Mouse (Mus musculus): ENCODE results near the gene Marc2. TPM values are rescaled to one million over a fixed set of nuclear protein-coding genes. Genes with fewer than 3 reads are reported as not detected.
A peak's percentile ranks its signal among the peaks of the same experiment; 100 is the strongest.

Gene Marc2
- polyA plus RNA-seq, 1 experiment from 2014 or later: 152 TPM

GRCm38 (mm10) chr1:184778157-184778556 is 68.1 kb downstream of the Marc2 start:
- H3K4me3 ChIP-seq (ENCODE audit: low read depth, low read length): no peak overlapping the region
- no peaks in the 10 kb centered on the region for H3K9me3 ChIP-seq (ENCODE audit: low read depth, low read length)
- H3K36me3 ChIP-seq (ENCODE audit: insufficient read depth): no peaks in the 10 kb centered on the region
- H3K27me3 ChIP-seq (ENCODE audit: insufficient read depth, low read length): peaks cover 21% of the 10 kb centered on the region
- ATAC-seq (ENCODE audit: insufficient read depth) (no peak), DNase-seq (no peak)
- H3K27ac ChIP-seq (ENCODE audit: low read depth): no peak overlapping the region
- no peak for TF ChIP-seq CTCF (IDR thresholded peaks at IDR 0.05; ENCODE audit: low read depth)
- WGBS: 90% methylated on average over 6 of the region's 6 CpGs
- peaks cover 13% of the 10 kb centered on the region for H3K4me1 ChIP-seq (ENCODE audit: insufficient read depth)
- H3K9ac ChIP-seq: no peak overlapping the region
- no peak overlapping the region for H3K4me2 ChIP-seq

- no peak overlapping the region for H3K4me3 ChIP-seq (ENCODE audit: low read depth, low read length)
- peaks cover 6% of the 10 kb centered on the region; the same call in 1 of the 2 replicates for H3K4me1 ChIP-seq (ENCODE audit: insufficient read depth)
- no peak for DNase-seq
- TF ChIP-seq CTCF (IDR thresholded peaks at IDR 0.05; ENCODE audit: low read depth): peak; percentile 38
- H3K4me2 ChIP-seq: no peak overlapping the region
- H3K9me3 ChIP-seq (ENCODE audit: low read depth, low read length): no peaks in the 10 kb centered on the region
- peaks cover 21% of the 10 kb centered on the region for H3K27me3 ChIP-seq (ENCODE audit: insufficient read depth, low read length)
- H3K9ac ChIP-seq: no peak overlapping the region
- no peaks in the 10 kb centered on the region for H3K36me3 ChIP-seq (ENCODE audit: insufficient read depth)
- WGBS: 27% methylated on average over 22 of the region's 22 CpGs
- no peak overlapping the region for H3K27ac ChIP-seq (ENCODE audit: low read depth)
- no peak for ATAC-seq (ENCODE audit: insufficient read depth)
These were observed 69.0 kb downstream of the Marc2 start for GRCm38 (mm10) chr1:184777061-184777795.

- H3K27me3 ChIP-seq (ENCODE audit: insufficient read depth, low read length): peaks cover 21% of the 10 kb centered on the region
- no peaks in the 10 kb centered on the region for H3K9me3 ChIP-seq (ENCODE audit: low read depth, low read length)
- ATAC-seq (ENCODE audit: insufficient read depth) (no peak), DNase-seq (no peak)
- no peak overlapping the region for H3K27ac ChIP-seq (ENCODE audit: low read depth)
- TF ChIP-seq CTCF (IDR thresholded peaks at IDR 0.05; ENCODE audit: low read depth): no peak
- no peaks in the 10 kb centered on the region for H3K4me1 ChIP-seq (ENCODE audit: insufficient read depth)
- no peak overlapping the region for H3K4me3 ChIP-seq (ENCODE audit: low read depth, low read length)
- 57% methylated on average over 9 of the region's 9 CpGs for WGBS
- H3K4me2 ChIP-seq: no peak overlapping the region
- H3K9ac ChIP-seq: no peak overlapping the region
- no peaks in the 10 kb centered on the region for H3K36me3 ChIP-seq (ENCODE audit: insufficient read depth)
These were observed 71.0 kb downstream of the Marc2 start for GRCm38 (mm10) chr1:184775289-184775688.

- 0 out of 2 replicates have a peak, but pooled peaks have one; percentile 37 for ATAC-seq (ENCODE audit: insufficient read depth)
These were observed 74.4 kb downstream of the Marc2 start for GRCm38 (mm10) chr1:184771891-184772249.

GRCm38 (mm10) chr1:184771202-184771890 is 74.9 kb downstream of the Marc2 start:
- Histone ChIP-seq H3K27me3 (ENCODE audit: insufficient read depth, low read length) (peaks cover 8% of the 10 kb centered on the region), H3K4me1 (ENCODE audit: insufficient read depth) (no peaks in the 10 kb centered on the region), H3K36me3 (ENCODE audit: insufficient read depth) (no peaks in the 10 kb centered on the region), H3K9ac (no peak overlapping the region), H3K9me3 (ENCODE audit: low read depth, low read length) (no peaks in the 10 kb centered on the region), H3K4me3 (ENCODE audit: low read depth, low read length) (no peak overlapping the region), H3K27ac (ENCODE audit: low read depth) (no peak overlapping the region), H3K4me2 (peak overlapping the region; percentile 40)
- WGBS: 9% methylated on average over 18 of the region's 18 CpGs
- peak; percentile 88 for TF ChIP-seq CTCF (IDR thresholded peaks at IDR 0.05; ENCODE audit: low read depth)
- ATAC-seq (ENCODE audit: insufficient read depth): peak; percentile 69; the same call in 1 of the 2 replicates
- DNase-seq: peak; percentile 94

More at GRCm38 (mm10) chr1:184771891-184772249, 74.4 kb downstream of the Marc2 start:
- no peaks in the 10 kb centered on the region for H3K36me3 ChIP-seq (ENCODE audit: insufficient read depth)
- H3K27me3 ChIP-seq (ENCODE audit: insufficient read depth, low read length): peaks cover 12% of the 10 kb centered on the region
- H3K27ac ChIP-seq (ENCODE audit: low read depth): no peak overlapping the region
- H3K9ac ChIP-seq: peak overlapping the region; percentile 13; the same call in 1 of the 2 replicates
- no peak for TF ChIP-seq CTCF (IDR thresholded peaks at IDR 0.05; ENCODE audit: low read depth)
- no peaks in the 10 kb centered on the region for H3K4me1 ChIP-seq (ENCODE audit: insufficient read depth)
- H3K4me3 ChIP-seq (ENCODE audit: low read depth, low read length): no peak overlapping the region
- peak overlapping the region; percentile 40; the same call in 1 of the 2 replicates for H3K4me2 ChIP-seq
- DNase-seq: no peak
- no peaks in the 10 kb centered on the region for H3K9me3 ChIP-seq (ENCODE audit: low read depth, low read length)
- 14% methylated on average over 9 of the region's 9 CpGs for WGBS

GRCm38 (mm10) chr1:184763866-184764265 is 82.4 kb downstream of the Marc2 start:
- TF ChIP-seq CTCF (IDR thresholded peaks at IDR 0.05; ENCODE audit: low read depth): no peak
- H3K36me3 ChIP-seq (ENCODE audit: insufficient read depth): no peaks in the 10 kb centered on the region
- ATAC-seq (ENCODE audit: insufficient read depth): no peak
- no peak overlapping the region for H3K4me2 ChIP-seq
- no peak overlapping the region for H3K4me3 ChIP-seq (ENCODE audit: low read depth, low read length)
- no peaks in the 10 kb centered on the region for H3K27me3 ChIP-seq (ENCODE audit: insufficient read depth, low read length)
- H3K9me3 ChIP-seq (ENCODE audit: low read depth, low read length): no peaks in the 10 kb centered on the region
- H3K4me1 ChIP-seq (ENCODE audit: insufficient read depth): no peaks in the 10 kb centered on the region
- H3K27ac ChIP-seq (ENCODE audit: low read depth): no peak overlapping the region
- no peak for DNase-seq
- 55% methylated on average over 3 of the region's 3 CpGs for WGBS
- no peak overlapping the region for H3K9ac ChIP-seq

MicroRNA genes within 50 kb of the gene (microRNA counts, 519-probe panel; counts per million panel counts)
- 3,542 counts per million, percentile 73 among the panel's probes with 10 or more counts for microRNA mmu-miR-1981

Small RNA genes within 50 kb of the gene (microRNA-seq; reads per million reads assigned to microRNA genes)
- 60.6 reads per million, percentile 42 among the genes with 10 or more reads in this experiment for gene Mir1981 (ENCODE audit: borderline number of aligned reads)

Other genes starting within 250 kb of the Marc2 start
- gene Hlx, start 113.8 kb downstream of the Marc2 start, polyA plus RNA-seq (2014; fragmentation: Nextera tagmentation; extraction: Ambion mirVana): 27.8 and 28.2 TPM in 2 replicates
- gene Marc1, start 35.1 kb downstream of the Marc2 start, polyA plus RNA-seq (2014; fragmentation: Nextera tagmentation; extraction: Ambion mirVana): not detected in 2 replicates
- gene C130074G19Rik, start 36.8 kb upstream of the Marc2 start, polyA plus RNA-seq (2014; fragmentation: Nextera tagmentation; extraction: Ambion mirVana): 2.5 and 3.0 TPM in 2 replicates
- 2.5 and 3.0 TPM in 2 replicates for gene Mark1, start 153.1 kb upstream of the Marc2 start, polyA plus RNA-seq (2014; fragmentation: Nextera tagmentation; extraction: Ambion mirVana)

All from lung, embryonic 14.5 days (tissue).